Mouse (Mus musculus) hindbrain, embryonic 16.5 days (tissue): Measurements from ENCODE around the gene Asap3. TPM values are rescaled to one million over a fixed set of nuclear protein-coding genes. Genes with fewer than 3 reads are reported as not detected.

Experiments
- ATAC-seq: fragments of 200-750 bp; cut with Nextera tagmentation; 2 replicates; pipeline ENCODE4 v1.8.0; 2017; ENCODE audit warnings: moderate TSS enrichment, moderate library complexity
- H3K27ac ChIP-seq: fragments of 300-500 bp; sonication (generic); 2 replicates; pipeline ENCODE4 v1.5.1; 2014; ENCODE audit warnings: low read depth, mild to moderate bottlenecking, control low read depth, low read length, moderate library complexity
- H3K27me3 ChIP-seq: fragments of 300-500 bp; sonication (generic); replicated peaks from 2 replicates; pipeline ENCODE4 v1.6.1; 2014; ENCODE audit warnings: low read length; ENCODE audit not compliant: control insufficient read depth, insufficient read depth
- H3K36me3 ChIP-seq: fragments of 300-500 bp; sonication (generic); 2 replicates; pipeline ENCODE4 v1.6.1; 2014; ENCODE audit warnings: mild to moderate bottlenecking, low read length, moderate library complexity, mixed read lengths; ENCODE audit not compliant: control insufficient read depth, insufficient read depth
- H3K4me1 ChIP-seq: fragments of 300-500 bp; sonication (generic); 2 replicates; pipeline ENCODE4 v1.6.1; 2014; ENCODE audit warnings: low read depth, low read length; ENCODE audit not compliant: control insufficient read depth, insufficient read depth
- H3K4me2 ChIP-seq: fragments of 300-500 bp; sonication (generic); 2 replicates; pipeline ENCODE4 v1.6.1; 2014; ENCODE audit warnings: mild to moderate bottlenecking, low read length, control low read depth, moderate library complexity
- H3K4me3 ChIP-seq: fragments of 300-500 bp; sonication (generic); 2 replicates; pipeline ENCODE4 v1.5.1; 2014; ENCODE audit warnings: mild to moderate bottlenecking, low read length, control low read depth, moderate library complexity
- H3K9ac ChIP-seq: fragments of 300-500 bp; sonication (generic); 2 replicates; pipeline ENCODE4 v1.6.1; 2014; ENCODE audit warnings: low read depth, mild to moderate bottlenecking, control low read depth, low read length, moderate library complexity
- H3K9me3 ChIP-seq: fragments of 300-500 bp; sonication (generic); 2 replicates; pipeline ENCODE4 v1.6.1; 2014; ENCODE audit warnings: mild to moderate bottlenecking, low read length, moderate library complexity; ENCODE audit not compliant: control insufficient read depth
- WGBS: fragments of 180-500 bp; shearing (Covaris S2); extraction: QIAGEN DNeasy Blood & Tissue Kit; methylation state at CpG from one replicate; pipeline ENCODE4 v1.1.7; 2014; 5-methylcytosine and 5-hydroxymethylcytosine counted together
- polyA plus RNA-seq: library from polyadenylated mRNA; unstranded; fragments of >200 nt; fragmentation: Nextera tagmentation; extraction: Ambion mirVana; gene quantifications from 2 replicates; pipeline ENCODE4 v1.2.1, GENCODE M21; 2015

Asap3 gene
- polyA plus RNA-seq, 1 experiment from 2014 or later, result 6.2 TPM

DNA sequence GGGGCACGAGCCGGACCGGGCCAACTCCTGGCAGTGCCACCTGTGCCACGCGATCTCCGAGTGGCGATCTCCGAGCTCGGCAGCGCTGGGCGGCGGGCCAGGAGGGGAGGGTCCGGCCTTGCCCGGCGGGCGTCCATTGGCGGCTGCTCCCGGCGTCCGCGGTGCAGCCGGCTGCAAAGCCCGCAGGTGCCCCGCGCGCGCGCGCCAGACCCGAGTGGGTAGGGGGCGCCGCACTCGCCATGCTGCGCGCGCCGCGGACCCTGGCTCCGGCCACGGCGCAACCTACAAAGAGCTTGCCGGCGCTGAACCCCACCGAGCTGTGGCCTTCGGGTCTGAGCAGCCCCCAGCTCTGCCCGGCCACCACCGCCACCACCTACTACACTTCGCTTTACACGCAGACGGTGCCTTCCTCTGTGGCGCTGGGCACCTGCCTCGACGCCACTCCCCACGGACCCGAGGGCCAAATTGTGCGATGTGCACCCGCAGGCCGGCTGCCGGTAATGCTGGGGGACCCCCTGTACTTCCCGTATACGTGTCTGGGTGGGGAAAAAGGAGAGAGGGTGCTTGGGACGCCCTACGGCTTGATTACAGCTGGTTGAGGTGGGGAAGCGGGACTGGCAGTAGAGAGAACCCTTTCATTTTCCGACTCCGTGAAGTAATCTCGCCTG, 33.5 kb upstream of the Asap3 start:
- under 1% methylated on average over 66 of the region's 67 CpGs for WGBS
- Histone ChIP-seq H3K4me2 (peak overlapping the region; percentile 100), H3K9me3 (no peaks in the 10 kb centered on the region), H3K27ac (no peak overlapping the region), H3K27me3 (no peaks in the 10 kb centered on the region), H3K36me3 (no peaks in the 10 kb centered on the region), H3K4me3 (peak overlapping the region; percentile 64), H3K9ac (peak overlapping the region; percentile 59), H3K4me1 (peaks cover 17% of the 10 kb centered on the region)
- ATAC-seq, result peak; percentile 62; the same call in 1 of the 2 replicates

DNA sequence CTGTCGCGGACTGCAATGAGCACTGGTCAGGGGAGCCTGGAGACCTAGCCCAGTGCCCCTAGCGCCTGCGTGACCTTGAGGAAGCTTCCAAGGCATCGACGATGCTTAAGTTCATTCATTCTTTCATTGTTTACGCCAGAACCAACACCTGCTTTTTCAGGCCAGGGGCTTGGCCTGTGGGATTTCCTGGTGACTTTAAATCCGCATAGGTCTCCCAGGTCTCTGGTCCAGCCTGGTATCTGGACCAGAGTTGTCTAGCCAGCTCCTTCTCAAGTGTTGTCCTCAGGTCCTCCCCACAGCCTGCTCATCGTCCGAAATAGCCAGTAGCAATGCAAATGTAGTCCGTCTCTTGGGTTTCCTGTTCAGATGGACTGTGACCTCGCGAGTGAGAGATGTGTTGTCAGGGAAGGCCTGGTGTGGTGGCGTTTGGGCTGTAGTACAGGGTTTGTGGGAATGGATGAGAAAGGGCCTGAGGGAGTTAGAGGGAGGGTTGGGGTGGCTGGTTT, 32.9 kb upstream of the Asap3 start:
- H3K4me1 ChIP-seq, result peaks cover 20% of the 10 kb centered on the region
- 3% methylated on average over 14 of the region's 14 CpGs for WGBS
- ATAC-seq, result no peak
- no peaks in the 10 kb centered on the region for H3K36me3 ChIP-seq
- H3K27me3 ChIP-seq, result no peaks in the 10 kb centered on the region
- no peaks in the 10 kb centered on the region for H3K9me3 ChIP-seq
- H3K27ac ChIP-seq, result no peak overlapping the region
- peak overlapping the region; percentile 100 for H3K4me2 ChIP-seq
- peak overlapping the region; percentile 59 for H3K9ac ChIP-seq
- peak overlapping the region; percentile 64 for H3K4me3 ChIP-seq

DNA sequence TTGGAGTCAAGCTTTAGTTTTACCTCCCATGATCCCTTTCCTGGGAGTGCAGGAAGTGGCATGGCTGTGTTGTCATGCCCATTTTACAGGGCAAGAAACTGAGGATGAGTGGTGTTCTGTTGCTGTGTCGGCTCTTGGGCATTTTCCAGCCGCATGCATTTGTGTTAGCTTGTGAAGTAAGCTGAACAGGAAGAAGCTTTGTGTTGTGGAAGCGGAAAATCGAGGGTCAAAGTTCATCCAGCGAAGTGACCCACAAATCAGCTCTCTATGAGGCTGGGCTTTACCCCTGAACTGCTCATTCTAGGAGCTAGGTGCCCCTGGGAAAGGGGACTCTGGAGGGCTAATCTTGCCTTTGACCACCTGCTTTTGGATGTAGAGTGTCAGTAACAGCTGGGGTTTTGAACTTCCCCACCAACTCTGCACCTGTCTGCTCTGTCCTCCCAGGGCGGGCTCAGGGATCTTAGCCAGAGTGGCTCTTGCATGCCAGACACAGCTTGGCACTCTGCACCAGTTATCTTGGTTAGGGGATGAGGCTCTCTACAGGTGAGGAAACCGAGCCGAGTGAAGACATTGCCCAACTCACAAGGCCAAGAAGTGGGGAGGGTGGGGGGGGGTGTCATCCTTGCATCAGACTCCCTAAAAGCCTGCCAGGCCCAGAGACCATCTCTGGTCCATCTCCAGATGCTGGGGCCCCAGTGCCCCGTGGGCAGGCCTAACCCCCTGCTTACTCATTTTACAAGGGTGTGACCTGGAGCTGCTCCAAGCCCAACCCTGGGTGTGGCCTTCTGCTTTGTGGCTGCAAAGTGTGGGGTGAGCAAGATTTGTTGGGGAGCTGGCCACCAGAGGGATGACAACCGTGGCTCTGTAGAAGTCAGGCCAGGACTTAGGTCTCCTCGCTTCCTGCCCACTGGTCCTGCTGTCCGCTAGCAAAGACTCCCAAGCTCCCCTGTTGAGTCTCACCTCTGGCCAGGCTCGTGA, 31.7 kb upstream of the Asap3 start:
- Histone ChIP-seq H3K4me2 (no peak overlapping the region; the same call in 1 of the 2 replicates), H3K4me1 (peaks cover 20% of the 10 kb centered on the region)
- WGBS, result 57% methylated on average over 13 of the region's 13 CpGs

DNA sequence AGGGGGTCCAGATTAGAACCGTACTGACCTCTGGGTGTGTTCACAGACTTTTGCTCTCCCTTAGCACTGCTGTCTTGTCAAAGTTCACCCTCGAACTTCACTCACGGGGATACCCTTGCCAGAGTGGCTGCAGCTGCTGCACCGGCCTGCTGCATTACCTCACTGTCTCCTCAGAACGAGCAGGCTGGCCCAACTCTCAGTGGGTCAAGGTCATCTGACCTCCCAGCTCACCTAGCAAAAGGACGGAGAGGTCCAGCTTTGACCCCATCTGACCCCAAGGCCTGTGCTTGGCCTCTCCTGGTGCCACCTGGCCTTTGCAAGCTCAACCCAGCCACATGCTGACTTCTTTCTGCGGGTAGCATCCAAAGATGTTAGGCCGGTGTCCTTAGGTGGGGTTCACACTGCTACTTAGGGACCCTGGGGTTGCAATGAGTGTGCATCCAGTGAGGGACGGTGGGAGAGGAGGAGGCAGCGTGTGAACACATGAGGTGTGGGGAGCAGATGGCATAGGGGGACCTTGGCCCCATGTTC, 30.1 kb upstream of the Asap3 start:
- 74% methylated on average over 10 of the region's 10 CpGs for WGBS
- H3K9ac ChIP-seq, result no peak overlapping the region
- ATAC-seq, result no peak
- H3K36me3 ChIP-seq, result no peaks in the 10 kb centered on the region
- H3K27me3 ChIP-seq, result no peaks in the 10 kb centered on the region
- no peak overlapping the region for H3K27ac ChIP-seq
- no peak overlapping the region for H3K4me2 ChIP-seq
- peaks cover 27% of the 10 kb centered on the region for H3K4me1 ChIP-seq
- no peak overlapping the region for H3K4me3 ChIP-seq
- no peaks in the 10 kb centered on the region for H3K9me3 ChIP-seq

More for the DNA sequence above, 31.7 kb upstream of the Asap3 start:
- ATAC-seq, result no peak
- Histone ChIP-seq H3K36me3 (no peaks in the 10 kb centered on the region), H3K27ac (no peak overlapping the region), H3K9ac (no peak overlapping the region), H3K27me3 (no peaks in the 10 kb centered on the region), H3K4me3 (no peak overlapping the region), H3K9me3 (no peaks in the 10 kb centered on the region)

DNA sequence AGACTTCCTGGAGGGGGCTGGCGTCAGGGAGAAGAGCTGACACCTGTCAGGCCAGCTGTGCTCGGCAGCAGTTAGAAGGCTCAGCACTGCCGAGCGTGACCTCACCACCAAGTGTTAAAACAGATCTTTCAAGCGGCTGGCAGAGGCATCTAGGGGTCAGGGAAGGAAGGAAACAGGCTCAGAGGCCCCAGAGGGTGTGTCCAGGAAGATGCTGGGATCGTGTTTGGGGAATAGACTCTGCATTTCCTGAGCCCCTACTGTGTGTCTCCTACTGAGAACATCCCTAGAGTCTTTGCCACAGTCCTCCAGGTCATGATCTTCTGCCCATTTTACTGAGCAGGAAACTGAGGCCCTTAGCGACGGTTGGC, 28.9 kb upstream of the Asap3 start:
- Histone ChIP-seq H3K36me3 (no peaks in the 10 kb centered on the region), H3K9ac (no peak overlapping the region), H3K27me3 (no peaks in the 10 kb centered on the region), H3K4me2 (no peak overlapping the region), H3K4me3 (no peak overlapping the region), H3K27ac (no peak overlapping the region), H3K9me3 (no peaks in the 10 kb centered on the region), H3K4me1 (peaks cover 24% of the 10 kb centered on the region)
- 38% methylated on average over 8 of the region's 8 CpGs for WGBS
- ATAC-seq, result no peak

DNA sequence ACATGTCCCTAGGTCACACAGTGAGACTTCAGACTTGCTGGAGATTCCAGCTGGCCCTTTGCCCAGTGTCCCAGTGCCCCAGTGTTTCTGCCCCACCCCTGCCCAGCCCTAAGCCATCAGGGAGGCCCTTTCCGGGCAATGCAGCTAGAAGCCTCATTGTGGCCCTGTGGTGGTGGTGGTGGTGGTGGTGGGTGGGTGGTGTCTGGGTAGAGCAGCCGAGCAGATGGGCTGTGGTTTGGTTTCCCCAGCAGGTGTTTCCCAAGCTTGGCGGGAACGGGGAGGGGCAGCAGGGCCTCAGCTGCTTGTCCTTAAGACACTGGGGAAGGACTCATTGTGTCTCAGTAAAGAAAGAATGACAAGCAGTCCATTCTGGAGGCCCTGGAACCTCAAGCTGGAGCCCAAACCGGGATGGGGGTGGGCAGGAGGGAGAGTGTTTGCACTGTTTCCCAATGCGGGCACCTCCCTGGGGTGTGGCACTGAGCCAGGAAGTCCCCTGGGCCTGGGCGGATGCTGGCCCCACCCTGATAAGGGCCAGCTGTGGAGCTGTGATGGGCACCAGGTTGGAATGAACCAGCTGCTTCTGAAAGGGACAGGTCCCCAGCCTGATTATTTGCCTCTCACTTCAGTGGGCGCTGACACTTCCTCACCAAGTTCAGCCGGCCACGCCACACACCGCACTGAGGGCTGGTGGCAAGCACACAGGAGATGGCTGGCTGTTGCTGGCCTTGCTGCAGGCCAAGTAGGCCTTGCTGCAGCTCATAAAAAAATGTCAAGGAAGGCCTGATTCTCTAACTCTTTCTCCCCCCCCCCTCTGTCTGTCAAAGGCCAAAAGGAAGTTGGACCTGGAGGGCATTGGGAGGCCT, 28.3 kb upstream of the Asap3 start:
- Histone ChIP-seq H3K4me2 (no peak overlapping the region; the same call in 1 of the 2 replicates), H3K9ac (peak overlapping the region; percentile 1; the same call in 1 of the 2 replicates), H3K27me3 (no peaks in the 10 kb centered on the region), H3K36me3 (no peaks in the 10 kb centered on the region), H3K4me3 (no peak overlapping the region), H3K4me1 (peaks cover 18% of the 10 kb centered on the region), H3K9me3 (no peaks in the 10 kb centered on the region), H3K27ac (peak overlapping the region; percentile 16; the same call in 1 of the 2 replicates)
- ATAC-seq, result no peak
- WGBS, result 29% methylated on average over 11 of the region's 11 CpGs

GRCm38 (mm10) chr4:136178475-136178921, 27.7 kb upstream of the Asap3 start:
- no peak overlapping the region for H3K9ac ChIP-seq
- peaks cover 14% of the 10 kb centered on the region for H3K4me1 ChIP-seq
- no peaks in the 10 kb centered on the region for H3K27me3 ChIP-seq
- no peaks in the 10 kb centered on the region for H3K9me3 ChIP-seq
- no peak overlapping the region for H3K27ac ChIP-seq
- H3K36me3 ChIP-seq, result no peaks in the 10 kb centered on the region
- ATAC-seq, result no peak
- no peak overlapping the region for H3K4me2 ChIP-seq
- no peak overlapping the region for H3K4me3 ChIP-seq
- WGBS, result 81% methylated on average over 12 of the region's 12 CpGs

GRCm38 (mm10) chr4:136179456-136179855, 26.7 kb upstream of the Asap3 start:
- H3K27ac ChIP-seq, result no peak overlapping the region
- WGBS, result 89% methylated on average over 7 of the region's 7 CpGs
- no peak overlapping the region for H3K4me3 ChIP-seq
- no peaks in the 10 kb centered on the region for H3K27me3 ChIP-seq
- H3K9ac ChIP-seq, result no peak overlapping the region
- peaks cover 14% of the 10 kb centered on the region for H3K4me1 ChIP-seq
- no peak for ATAC-seq
- H3K4me2 ChIP-seq, result no peak overlapping the region; the same call in 1 of the 2 replicates
- no peaks in the 10 kb centered on the region for H3K36me3 ChIP-seq
- no peaks in the 10 kb centered on the region for H3K9me3 ChIP-seq
